Mouse (Mus musculus) ES-E14 (cell line): Measurements from ENCODE around the gene Rasa4. TPM values are rescaled to one million over a fixed set of nuclear protein-coding genes. Genes with fewer than 3 reads are reported as not detected.
"Not testable (repeated sequence)": the region's sequence is repeated elsewhere in the genome, so short reads cannot be mapped to it uniquely, and the experiment has no call there.

Experiments
- DNase-seq: peaks from one replicate; pipeline ENCODE4 v3.0.0-alpha.2; 2013; ENCODE audit warnings: low read depth, low spot score
- H3K27ac ChIP-seq: 2 replicates; pipeline ENCODE4 v1.5.1; 2012; ENCODE audit warnings: low read depth, mild to moderate bottlenecking, low read length, moderate library complexity, mixed read lengths; ENCODE audit not compliant: poor library complexity, insufficient read depth, severe bottlenecking
- H3K36me3 ChIP-seq: 2 replicates; pipeline ENCODE4 v1.6.1; 2012; ENCODE audit warnings: mild to moderate bottlenecking, low read length, moderate library complexity, mixed read lengths; ENCODE audit not compliant: control insufficient read depth, poor library complexity, insufficient read depth, severe bottlenecking
- H3K4me1 ChIP-seq, 2 experiments: fragments of 150-350 bp in 1 of 2; sonication (generic) in 1 of 2; 2 replicates each; pipeline ENCODE4 v1.6.1; 2012; ENCODE audit warnings: low read length in 2 of 2, mild to moderate bottlenecking in 1 of 2, mixed read lengths in 1 of 2; ENCODE audit not compliant: control insufficient read depth in 2 of 2, insufficient read depth in 2 of 2, poor library complexity in 1 of 2
- H3K4me3 ChIP-seq, 2 experiments: fragments of 150-350 bp in 1 of 2; sonication (generic) in 1 of 2; 2 replicates each; pipeline ENCODE4 v1.5.1; 2012; ENCODE audit warnings: low read length in 2 of 2, low read depth in 1 of 2, mild to moderate bottlenecking in 1 of 2, mixed read lengths in 1 of 2; ENCODE audit not compliant: insufficient read depth in 1 of 2, poor library complexity in 1 of 2, severe bottlenecking in 1 of 2
- H3K9ac ChIP-seq: 2 replicates; pipeline ENCODE4 v1.6.1; 2012; ENCODE audit warnings: low read depth, mild to moderate bottlenecking, low read length, mixed read lengths; ENCODE audit not compliant: poor library complexity, insufficient read depth, severe bottlenecking
- H3K9me3 ChIP-seq: fragments of 150-350 bp; sonication (generic); 2 replicates; pipeline ENCODE4 v1.6.1; 2012; ENCODE audit warnings: low read depth, mild to moderate bottlenecking, low read length; ENCODE audit not compliant: control insufficient read depth, insufficient read depth
- CHD2 ChIP-seq: IDR thresholded peaks from 2 replicates; pipeline ENCODE4 v1.6.1; 2014; ENCODE audit warnings: mild to moderate bottlenecking, low read depth, low read length, inconsistent platforms
- HCFC1 ChIP-seq: IDR thresholded peaks from 2 replicates; pipeline ENCODE4 v1.6.1; 2012; ENCODE audit warnings: low read length, inconsistent platforms, borderline replicate concordance; ENCODE audit not compliant: insufficient read depth
- MAFK ChIP-seq: IDR thresholded peaks from 2 replicates; pipeline ENCODE4 v1.6.1; 2014; ENCODE audit warnings: mild to moderate bottlenecking, low read depth, low read length, inconsistent platforms; ENCODE audit not compliant: insufficient read depth
- ZC3H11A ChIP-seq: IDR thresholded peaks from 2 replicates; pipeline ENCODE4 v1.6.1; 2012; ENCODE audit warnings: low read depth, mild to moderate bottlenecking, inconsistent platforms, low read length, borderline replicate concordance
- ZNF384 ChIP-seq: IDR thresholded peaks from 2 replicates; pipeline ENCODE4 v1.6.1; 2012; ENCODE audit warnings: low read depth, low read length, inconsistent platforms
- in situ Hi-C, 2 experiments: fragments of 600-800 bp; cut with MboI; formaldehyde crosslinking; loops; one replicate each; pipeline ENCODE4 v1.15.1; 2025; ENCODE audit warnings: low sequenced_read_pairs in 2 of 2, inconsistent platforms in 1 of 2; ENCODE audit not compliant: unreplicated experiment in 2 of 2
- total RNA-seq: library from RNA; depleted of rRNA; stranded (reverse); fragments of 300-350 nt; gene quantifications from 2 replicates; pipeline ENCODE4 v1.2.3, GENCODE M21; 2012

Rasa4 gene
- total RNA-seq, 1 experiment = 17.4 TPM

GRCm38 (mm10) chr5:136044865-136045264, 38.9 kb upstream of the Rasa4 start:
- in situ Hi-C loops = no loop called here

GRCm38 (mm10) chr5:136045408-136045807, 38.3 kb upstream of the Rasa4 start:
- Histone ChIP-seq H3K27ac (no peak overlapping the region), H3K36me3 (no peaks in the 10 kb centered on the region), H3K4me3 (no peak overlapping the region), H3K4me1 (peaks cover 2 to 11% of the 10 kb centered on the region in 2 experiments; a peak in 3 of 4 replicates), H3K9ac (peak overlapping the region; percentile 21; the same call in 1 of the 2 replicates), H3K9me3 (no peaks in the 10 kb centered on the region)
- in situ Hi-C loops = no loop called here
- no peak for DNase-seq
- no peak for TF ChIP-seq CHD2
- peak; percentile 27; the same call in 1 of the 2 replicates for TF ChIP-seq ZC3H11A

More at GRCm38 (mm10) chr5:136044865-136045264, 38.9 kb upstream of the Rasa4 start:
- Histone ChIP-seq H3K4me3 (no peak overlapping the region), H3K36me3 (no peaks in the 10 kb centered on the region), H3K9ac (no peak overlapping the region; the same call in 1 of the 2 replicates), H3K9me3 (no peaks in the 10 kb centered on the region), H3K4me1 (peaks cover 4 to 11% of the 10 kb centered on the region in 2 experiments; a peak in 3 of 4 replicates), H3K27ac (no peak overlapping the region)
- DNase-seq = no peak
- TF ChIP-seq CHD2 (no peak), HCFC1 (no peak), ZC3H11A (no peak), MAFK (no peak), ZNF384 (no peak)

GRCm38 (mm10) chr5:136045987-136046386, 37.7 kb upstream of the Rasa4 start:
- TF ChIP-seq ZNF384 (no peak), ZC3H11A (peak; percentile 65; the same call in 1 of the 2 replicates)
- H3K4me1 ChIP-seq = peaks cover 2 to 11% of the 10 kb centered on the region in 2 experiments; a peak in 3 of 4 replicates
- H3K9ac ChIP-seq = no peak overlapping the region
- H3K36me3 ChIP-seq = no peaks in the 10 kb centered on the region
- H3K9me3 ChIP-seq = no peaks in the 10 kb centered on the region
- in situ Hi-C loops = no loop called here
- no peak overlapping the region for H3K27ac ChIP-seq
- DNase-seq = peak; percentile 91
- no peak overlapping the region for H3K4me3 ChIP-seq

GRCm38 (mm10) chr5:136048541-136048940, 35.2 kb upstream of the Rasa4 start:
- H3K27ac ChIP-seq, H3K4me3 ChIP-seq, DNase-seq, H3K9ac ChIP-seq, in situ Hi-C loops, H3K36me3 ChIP-seq, H3K9me3 ChIP-seq: not testable (repeated sequence)
- H3K4me1 ChIP-seq = peaks cover 0 to 17% of the 10 kb centered on the region in 2 experiments; a peak in 2 of 4 replicates

- H3K4me3 ChIP-seq = no peak overlapping the region
- H3K9me3 ChIP-seq = no peaks in the 10 kb centered on the region
- H3K4me1 ChIP-seq = peaks cover 0 to 17% of the 10 kb centered on the region in 2 experiments; a peak in 2 of 4 replicates
- H3K36me3 ChIP-seq = no peaks in the 10 kb centered on the region
- TF ChIP-seq ZC3H11A = no peak
- TF ChIP-seq ZNF384 = no peak
- no peak overlapping the region for H3K9ac ChIP-seq
- no peak overlapping the region for H3K27ac ChIP-seq
- in situ Hi-C loops = no loop called here
- no peak for DNase-seq
Measured at GRCm38 (mm10) chr5:136049926-136050325, 33.8 kb upstream of the Rasa4 start.
